Mouse (Mus musculus) MEL (cell line): ENCODE results near the gene Ppp2r2d. TPM values are rescaled to one million over a fixed set of nuclear protein-coding genes. Genes with fewer than 3 reads are reported as not detected.

Experiments used
- DNase-seq: peaks from one replicate; pipeline ENCODE4 v3.0.0; 2011; ENCODE audit warnings: low read depth, low spot score
- H3K27ac ChIP-seq: 2 replicates; pipeline ENCODE4 v1.5.1; 2012; ENCODE audit warnings: low read depth, mild to moderate bottlenecking, control low read depth, low read length, moderate library complexity; ENCODE audit not compliant: control insufficient read depth
- H3K27me3 ChIP-seq, 2 experiments: fragments of 150-350 bp in 1 of 2; sonication (generic) in 1 of 2; 2 replicates each; pipeline ENCODE4 v1.6.1; 2012; ENCODE audit warnings: low read length in 2 of 2, mild to moderate bottlenecking in 2 of 2, improper control_type of control experiment in 1 of 2, moderate library complexity in 1 of 2; ENCODE audit not compliant: insufficient read depth in 2 of 2, control insufficient read depth in 1 of 2
- H3K36me3 ChIP-seq, 2 experiments: 2 replicates each; pipeline ENCODE4 v1.6.1; 2012 to 2014; ENCODE audit warnings: low read length in 2 of 2, improper control_type of control experiment in 1 of 2, inconsistent platforms in 1 of 2, mild to moderate bottlenecking in 1 of 2; ENCODE audit not compliant: insufficient read depth in 2 of 2, control insufficient read depth in 1 of 2
- H3K4me1 ChIP-seq, 2 experiments: fragments of 150-350 bp in 1 of 2; sonication (generic) in 1 of 2; 2 replicates each; pipeline ENCODE4 v1.6.1; 2012; ENCODE audit warnings: low read length in 2 of 2, improper control_type of control experiment in 1 of 2, mild to moderate bottlenecking in 1 of 2; ENCODE audit not compliant: insufficient read depth in 2 of 2, control insufficient read depth in 1 of 2
- H3K4me3 ChIP-seq, 2 experiments: fragments of 150-350 bp in 1 of 2; sonication (generic) in 1 of 2; 2 replicates each; pipeline ENCODE4 v1.5.1; 2012; ENCODE audit warnings: low read depth in 2 of 2, low read length in 2 of 2, mild to moderate bottlenecking in 2 of 2, moderate library complexity in 2 of 2, control low read depth in 1 of 2, improper control_type of control experiment in 1 of 2; ENCODE audit not compliant: control insufficient read depth in 1 of 2, insufficient read depth in 1 of 2
- H3K79me2 ChIP-seq: 2 replicates; pipeline ENCODE4 v1.6.1; 2012; ENCODE audit warnings: mild to moderate bottlenecking, low read length, moderate library complexity; ENCODE audit not compliant: control insufficient read depth, poor library complexity, insufficient read depth
- H3K9ac ChIP-seq: 2 replicates; pipeline ENCODE4 v1.6.1; 2012; ENCODE audit warnings: low read depth, mild to moderate bottlenecking, control low read depth, low read length, moderate library complexity; ENCODE audit not compliant: control insufficient read depth, poor library complexity, severe bottlenecking
- H3K9me3 ChIP-seq: fragments of 150-350 bp; sonication (generic); replicated peaks from 2 replicates; pipeline ENCODE4 v1.6.1; 2012; ENCODE audit warnings: mild to moderate bottlenecking, low read length, improper control_type of control experiment, moderate library complexity; ENCODE audit not compliant: insufficient read depth
- CHD1 ChIP-seq: IDR thresholded peaks from 2 replicates; pipeline ENCODE4 v1.6.1; 2012; ENCODE audit warnings: low read depth, mild to moderate bottlenecking, inconsistent platforms, low read length, improper control_type of control experiment
- CHD2 ChIP-seq: IDR thresholded peaks from 2 replicates; pipeline ENCODE4 v1.6.1; 2011; ENCODE audit warnings: low read length, improper control_type of control experiment
- CTCF ChIP-seq, 3 experiments: IDR thresholded peaks in 2 of 3; conservative IDR thresholded peaks in 1 of 3; 2 replicates each; pipeline ENCODE4 v1.5.1; 2011 to 2012; ENCODE audit warnings: low read length in 3 of 3, low read depth in 2 of 3, mild to moderate bottlenecking in 2 of 3, improper control_type of control experiment in 1 of 3, inconsistent platforms in 1 of 3, mixed read lengths in 1 of 3, moderate library complexity in 1 of 3; ENCODE audit not compliant: control insufficient read depth in 1 of 3, insufficient read depth in 1 of 3, poor library complexity in 1 of 3, severe bottlenecking in 1 of 3
- ELF1 ChIP-seq: IDR thresholded peaks from 2 replicates; pipeline ENCODE4 v1.6.1; 2014; ENCODE audit warnings: low read depth, mild to moderate bottlenecking, inconsistent platforms, low read length, improper control_type of control experiment, moderate library complexity
- EP300 ChIP-seq, 2 experiments: IDR thresholded peaks; 2 replicates each; pipeline ENCODE4 v1.6.1; 2011; ENCODE audit warnings: improper control_type of control experiment in 2 of 2, low read length in 2 of 2, low read depth in 1 of 2, mild to moderate bottlenecking in 1 of 2
- GABPA ChIP-seq: IDR thresholded peaks from 2 replicates; pipeline ENCODE4 v1.6.1; 2012; ENCODE audit warnings: low read depth, mild to moderate bottlenecking, inconsistent platforms, low read length, improper control_type of control experiment, moderate library complexity
- GATA1 ChIP-seq: IDR thresholded peaks from 2 replicates; pipeline ENCODE4 v1.6.1; 2011; ENCODE audit warnings: low read depth, low read length, improper control_type of control experiment
- MAZ ChIP-seq: IDR thresholded peaks from 2 replicates; pipeline ENCODE4 v1.6.1; 2012; ENCODE audit warnings: low read depth, mild to moderate bottlenecking, inconsistent platforms, low read length, improper control_type of control experiment
- MEF2A ChIP-seq: IDR thresholded peaks from 2 replicates; pipeline ENCODE4 v1.6.1; 2014; ENCODE audit warnings: low read depth, mild to moderate bottlenecking, inconsistent platforms, low read length, improper control_type of control experiment; ENCODE audit not compliant: poor library complexity, insufficient replicate concordance, severe bottlenecking; ENCODE audit errors: extremely low read depth
- MXI1 ChIP-seq: IDR thresholded peaks from 2 replicates; pipeline ENCODE4 v1.6.1; 2011; ENCODE audit warnings: mild to moderate bottlenecking, low read depth, low read length, improper control_type of control experiment
- MYB ChIP-seq: IDR thresholded peaks from 2 replicates; pipeline ENCODE4 v1.6.1; 2011; ENCODE audit warnings: mild to moderate bottlenecking, low read depth, low read length, improper control_type of control experiment
- POLR2AphosphoS2 ChIP-seq: IDR thresholded peaks from 2 replicates; pipeline ENCODE4 v1.6.1; 2011; ENCODE audit warnings: low read length, improper control_type of control experiment
- RAD21 ChIP-seq: IDR thresholded peaks from 2 replicates; pipeline ENCODE4 v1.6.1; 2011; ENCODE audit warnings: mild to moderate bottlenecking, low read depth, low read length, improper control_type of control experiment
- RCOR1 ChIP-seq: IDR thresholded peaks from 2 replicates; pipeline ENCODE4 v1.6.1; 2012; ENCODE audit warnings: low read depth, mild to moderate bottlenecking, inconsistent platforms, low read length, improper control_type of control experiment
- SIN3A ChIP-seq: IDR thresholded peaks from 2 replicates; pipeline ENCODE4 v1.6.1; 2012; ENCODE audit warnings: low read length, improper control_type of control experiment, inconsistent platforms
- UBTF ChIP-seq: IDR thresholded peaks from 2 replicates; pipeline ENCODE4 v1.6.1; 2012; ENCODE audit warnings: low read depth, mild to moderate bottlenecking, inconsistent platforms, low read length, improper control_type of control experiment, moderate library complexity, borderline replicate concordance; ENCODE audit not compliant: insufficient read depth
- USF1 ChIP-seq: IDR thresholded peaks from 2 replicates; pipeline ENCODE4 v1.6.1; 2014; ENCODE audit warnings: low read depth, mild to moderate bottlenecking, inconsistent platforms, low read length, improper control_type of control experiment, moderate library complexity
- USF2 ChIP-seq, 2 experiments: IDR thresholded peaks; 2 replicates each; pipeline ENCODE4 v1.6.1; 2011 to 2012; ENCODE audit warnings: improper control_type of control experiment in 2 of 2, low read length in 2 of 2, borderline replicate concordance in 1 of 2, inconsistent platforms in 1 of 2, low read depth in 1 of 2, mild to moderate bottlenecking in 1 of 2; ENCODE audit not compliant: insufficient read depth in 1 of 2
- ZKSCAN1 ChIP-seq: IDR thresholded peaks from 2 replicates; pipeline ENCODE4 v1.6.1; 2012; ENCODE audit warnings: low read depth, mild to moderate bottlenecking, inconsistent platforms, low read length, improper control_type of control experiment, moderate library complexity
- polyA plus RNA-seq, 2 experiments: library from polyadenylated mRNA; stranded (reverse) in 1 of 2; unstranded in 1 of 2; fragments of >175 nt in 1 of 2; fragments of >200 nt in 1 of 2; gene quantifications; 2 replicates each; pipeline versions ENCODE4 v1.2.1 to v1.2.4; 2012; ENCODE audit warnings: low replicate concordance in 2 of 2, low read depth in 1 of 2; ENCODE audit not compliant: insufficient read length in 2 of 2, insufficient read depth in 1 of 2, missing spikeins in 1 of 2
- total RNA-seq: library from RNA; depleted of rRNA; stranded (reverse); fragments of 300-350 nt; gene quantifications from 2 replicates; pipeline ENCODE4 v1.2.3, GENCODE M21; 2012

Gene Ppp2r2d
- total and polyA plus RNA-seq, 3 experiments: 30.9 to 46.6 TPM; not detected in 1

GRCm38 (mm10) chr7:138846502-138846991 is 668 bp downstream of the Ppp2r2d start:
- DNase-seq: no peak
- 0 out of 2 replicates have a peak overlapping the region, but pooled peaks have one; percentile 2 for H3K27ac ChIP-seq
- peaks cover 14 to 21% of the 10 kb centered on the region in 2 experiments for H3K36me3 ChIP-seq

GRCm38 (mm10) chr7:138847316-138848027 is 1.6 kb downstream of the Ppp2r2d start:
- Histone ChIP-seq H3K9me3 (no peaks in the 10 kb centered on the region), H3K27me3 (no peaks in the 10 kb centered on the region), H3K9ac (peak overlapping the region; percentile 96), H3K27ac (no peak overlapping the region), H3K79me2 (peaks cover 37% of the 10 kb centered on the region), H3K4me1 (peaks cover 0 to 26% of the 10 kb centered on the region in 2 experiments; a peak in 3 of 4 replicates), H3K36me3 (peaks cover 21 to 22% of the 10 kb centered on the region in 2 experiments), H3K4me3 (peak overlapping the region; percentile 87 to 99)
- no peak for TF ChIP-seq RCOR1
- no peak for TF ChIP-seq USF1
- peak; percentile 18 for DNase-seq

More at GRCm38 (mm10) chr7:138846502-138846991, 668 bp downstream of the Ppp2r2d start:
- no peaks in the 10 kb centered on the region for H3K27me3 ChIP-seq
- H3K9ac ChIP-seq: peak overlapping the region; percentile 96
- TF ChIP-seq CHD1 (no peak), MYB (no peak), CHD2 (no peak), MXI1 (no peak), CTCF (IDR thresholded peaks at IDR 0.05 in 2 of 3, conservative IDR thresholded peaks at IDR 0.05 in 1 of 3; ENCODE audit: control insufficient read depth in 1 of 3, insufficient read depth in 1 of 3, low read depth in 2 of 3, low read length in 3 of 3, poor library complexity in 1 of 3, severe bottlenecking in 1 of 3) (no peak), MEF2A (no peak), ZKSCAN1 (no peak), RAD21 (no peak), USF2 (IDR thresholded peaks at IDR 0.05; ENCODE audit: borderline replicate concordance in 1 of 2, insufficient read depth in 1 of 2, low read depth in 1 of 2, low read length in 2 of 2) (no peak), ELF1 (no peak), GABPA (no peak), UBTF (no peak), RCOR1 (no peak), GATA1 (no peak), MAZ (no peak), EP300 (IDR thresholded peaks at IDR 0.05; ENCODE audit: low read depth in 1 of 2, low read length in 2 of 2) (no peak), SIN3A (no peak), POLR2AphosphoS2 (no peak)
- TF ChIP-seq, all 39 proteins: peak for 0
- H3K4me3 ChIP-seq: peak overlapping the region; percentile 87 to 99
- peaks cover 0 to 26% of the 10 kb centered on the region in 2 experiments; a peak in 3 of 4 replicates for H3K4me1 ChIP-seq
- H3K79me2 ChIP-seq: peaks cover 37% of the 10 kb centered on the region
- H3K9me3 ChIP-seq: no peaks in the 10 kb centered on the region
